Mouse (Mus musculus) embryonic facial prominence, embryonic 11.5 days (tissue): Measurements from ENCODE around the gene Fam107b. TPM values are rescaled to one million over a fixed set of nuclear protein-coding genes. Genes with fewer than 3 reads are reported as not detected.
A peak's percentile ranks its signal among the peaks of the same experiment; 100 is the strongest.

ENCODE experiments used
- ATAC-seq: fragments of 200-750 bp; cut with Nextera tagmentation; replicated peaks from 2 replicates; pipeline ENCODE4 v1.8.0; 2017; ENCODE audit warnings: low read depth; ENCODE audit not compliant: insufficient number of reproducible peaks, low FRiP score, low TSS enrichment
- DNase-seq: peaks from one replicate; pipeline ENCODE4 v3.0.0-alpha.2; 2015; ENCODE audit warnings: low spot score
- H3K27ac ChIP-seq: fragments of 300-500 bp; sonication (generic); replicated peaks from 2 replicates; pipeline ENCODE4 v1.5.1; 2014; ENCODE audit warnings: mild to moderate bottlenecking, low read depth, low read length, control low read depth
- H3K27me3 ChIP-seq: fragments of 300-500 bp; sonication (generic); 2 replicates; pipeline ENCODE4 v1.6.1; 2014; ENCODE audit warnings: mild to moderate bottlenecking, low read length, moderate library complexity, mixed read lengths; ENCODE audit not compliant: control insufficient read depth, insufficient read depth
- H3K36me3 ChIP-seq: fragments of 300-500 bp; sonication (generic); replicated peaks from 2 replicates; pipeline ENCODE4 v1.6.1; 2014; ENCODE audit warnings: low read depth, mild to moderate bottlenecking, low read length, moderate library complexity, mixed read lengths; ENCODE audit not compliant: control insufficient read depth, insufficient read depth
- H3K4me1 ChIP-seq: fragments of 300-500 bp; sonication (generic); 2 replicates; pipeline ENCODE4 v1.6.1; 2014; ENCODE audit warnings: low read length, mixed read lengths; ENCODE audit not compliant: control insufficient read depth, insufficient read depth
- H3K4me2 ChIP-seq: fragments of 300-500 bp; sonication (generic); 2 replicates; pipeline ENCODE4 v1.6.1; 2014; ENCODE audit warnings: low read depth, mild to moderate bottlenecking, control low read depth, low read length, moderate library complexity
- H3K4me3 ChIP-seq: fragments of 300-500 bp; sonication (generic); 2 replicates; pipeline ENCODE4 v1.5.1; 2014; ENCODE audit warnings: low read depth, low read length, control low read depth
- H3K9ac ChIP-seq: fragments of 300-500 bp; sonication (generic); replicated peaks from 2 replicates; pipeline ENCODE4 v1.6.1; 2014; ENCODE audit warnings: mild to moderate bottlenecking, control low read depth, low read length
- H3K9me3 ChIP-seq: fragments of 300-500 bp; sonication (generic); replicated peaks from 2 replicates; pipeline ENCODE4 v1.6.1; 2016; ENCODE audit warnings: mild to moderate bottlenecking, low read length, inconsistent platforms, mixed read lengths; ENCODE audit not compliant: control insufficient read depth
- WGBS: fragments of 180-500 bp; shearing (Covaris S2); extraction: QIAGEN DNeasy Blood & Tissue Kit; methylation state at CpG from one replicate; pipeline ENCODE4 v1.1.7; 2014; 5-methylcytosine and 5-hydroxymethylcytosine counted together
- polyA plus RNA-seq: library from polyadenylated mRNA; unstranded; fragments of >200 nt; fragmentation: Nextera tagmentation; extraction: Ambion mirVana; gene quantifications from 2 replicates; pipeline ENCODE4 v1.2.1, GENCODE M21; 2014

The Fam107b gene
- polyA plus RNA-seq, 1 experiment from 2014 or later, result 79.4 TPM

GRCm38 (mm10) chr2:3742519-3742918 lies 172.2 kb downstream of the Fam107b start:
- 84% methylated on average over 6 of the region's 6 CpGs for WGBS
- no peak for ATAC-seq
- H3K4me3 ChIP-seq, result no peak overlapping the region
- H3K36me3 ChIP-seq, result no peaks in the 10 kb centered on the region
- H3K4me2 ChIP-seq, result no peak overlapping the region
- H3K27me3 ChIP-seq, result no peaks in the 10 kb centered on the region
- no peaks in the 10 kb centered on the region; the same call in 1 of the 2 replicates for H3K4me1 ChIP-seq
- H3K27ac ChIP-seq, result no peak overlapping the region
- no peaks in the 10 kb centered on the region for H3K9me3 ChIP-seq
- no peak overlapping the region for H3K9ac ChIP-seq
- DNase-seq, result no peak

GRCm38 (mm10) chr2:3745041-3745440 lies 174.8 kb downstream of the Fam107b start:
- DNase-seq, result no peak
- Histone ChIP-seq H3K27ac (no peak overlapping the region), H3K27me3 (no peaks in the 10 kb centered on the region), H3K36me3 (no peaks in the 10 kb centered on the region), H3K4me2 (no peak overlapping the region), H3K4me3 (no peak overlapping the region), H3K9ac (no peak overlapping the region), H3K4me1 (no peaks in the 10 kb centered on the region; the same call in none of the 2 replicates), H3K9me3 (no peaks in the 10 kb centered on the region)
- no peak for ATAC-seq
- WGBS, result 86% methylated on average over 3 of the region's 3 CpGs

- no peak overlapping the region for H3K9ac ChIP-seq
- H3K9me3 ChIP-seq, result no peaks in the 10 kb centered on the region
- H3K27me3 ChIP-seq, result no peaks in the 10 kb centered on the region
- DNase-seq (no peak), ATAC-seq (no peak)
- no peak overlapping the region for H3K27ac ChIP-seq
- no peaks in the 10 kb centered on the region; the same call in none of the 2 replicates for H3K4me1 ChIP-seq
- H3K4me2 ChIP-seq, result no peak overlapping the region
- no peaks in the 10 kb centered on the region for H3K36me3 ChIP-seq
- 89% methylated on average over 13 of the region's 13 CpGs for WGBS
- H3K4me3 ChIP-seq, result no peak overlapping the region
Observed at GRCm38 (mm10) chr2:3745910-3746606, 175.8 kb downstream of the Fam107b start.

GRCm38 (mm10) chr2:3748714-3749503 lies 178.6 kb downstream of the Fam107b start:
- 49% methylated on average over 12 of the region's 12 CpGs for WGBS

GRCm38 (mm10) chr2:3749504-3750024 lies 179.3 kb downstream of the Fam107b start:
- WGBS, result 48% methylated on average over 6 of the region's 6 CpGs
- no peaks in the 10 kb centered on the region for H3K27me3 ChIP-seq
- H3K4me3 ChIP-seq, result no peak overlapping the region
- DNase-seq (peak; percentile 47), ATAC-seq (no peak)
- no peaks in the 10 kb centered on the region for H3K9me3 ChIP-seq
- no peak overlapping the region for H3K9ac ChIP-seq
- H3K36me3 ChIP-seq, result no peaks in the 10 kb centered on the region
- H3K4me1 ChIP-seq, result no peaks in the 10 kb centered on the region; the same call in none of the 2 replicates
- H3K27ac ChIP-seq, result no peak overlapping the region; the same call in 1 of the 2 replicates
- no peak overlapping the region for H3K4me2 ChIP-seq

More at GRCm38 (mm10) chr2:3748714-3749503, 178.6 kb downstream of the Fam107b start:
- Histone ChIP-seq H3K9me3 (no peaks in the 10 kb centered on the region), H3K9ac (no peak overlapping the region), H3K4me3 (no peak overlapping the region), H3K27me3 (no peaks in the 10 kb centered on the region), H3K4me1 (no peaks in the 10 kb centered on the region; the same call in none of the 2 replicates), H3K27ac (peak overlapping the region; percentile 16; the same call in 1 of the 2 replicates), H3K36me3 (no peaks in the 10 kb centered on the region), H3K4me2 (no peak overlapping the region)
- ATAC-seq, result no peak
- DNase-seq, result peak; percentile 46

- 85% methylated on average over 9 of the region's 9 CpGs for WGBS
Observed at GRCm38 (mm10) chr2:3750126-3750525, 179.8 kb downstream of the Fam107b start.

GRCm38 (mm10) chr2:3752365-3752764 lies 182.1 kb downstream of the Fam107b start:
- Histone ChIP-seq H3K36me3 (no peaks in the 10 kb centered on the region), H3K4me1 (no peaks in the 10 kb centered on the region; the same call in none of the 2 replicates), H3K27me3 (no peaks in the 10 kb centered on the region), H3K27ac (no peak overlapping the region), H3K4me2 (no peak overlapping the region), H3K4me3 (no peak overlapping the region), H3K9me3 (no peaks in the 10 kb centered on the region), H3K9ac (no peak overlapping the region)
- no peak for ATAC-seq
- WGBS, result 69% methylated on average over 7 of the region's 7 CpGs
- DNase-seq, result no peak

More at GRCm38 (mm10) chr2:3750126-3750525, 179.8 kb downstream of the Fam107b start:
- no peak overlapping the region for H3K9ac ChIP-seq
- no peaks in the 10 kb centered on the region for H3K36me3 ChIP-seq
- no peak overlapping the region for H3K4me2 ChIP-seq
- ATAC-seq (no peak), DNase-seq (no peak)
- no peak overlapping the region for H3K27ac ChIP-seq
- H3K9me3 ChIP-seq, result no peaks in the 10 kb centered on the region
- no peaks in the 10 kb centered on the region; the same call in none of the 2 replicates for H3K4me1 ChIP-seq
- H3K4me3 ChIP-seq, result no peak overlapping the region
- no peaks in the 10 kb centered on the region for H3K27me3 ChIP-seq
